Mouse (Mus musculus): Measurements from ENCODE around the gene Bcl11b.

Bcl11b gene

DNA sequence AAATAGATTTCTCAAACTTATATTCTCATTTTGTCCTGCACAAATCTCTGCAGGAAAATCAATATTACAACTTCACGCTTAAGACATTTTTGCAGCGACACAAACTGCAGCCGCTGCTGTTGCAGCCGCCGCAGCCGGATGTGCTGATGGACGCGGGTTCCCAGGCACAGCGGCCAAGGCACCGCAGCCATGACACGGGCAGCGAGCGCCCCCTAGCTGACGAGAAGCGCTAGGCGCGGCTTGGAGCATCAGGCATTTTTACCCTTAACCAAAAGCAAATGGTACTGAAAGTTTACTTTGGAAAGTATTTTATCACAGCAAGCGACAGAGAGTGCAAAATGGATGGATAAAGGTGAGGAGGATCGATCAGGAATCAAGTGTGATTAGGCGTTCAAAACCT is 4.7 kb downstream of the Bcl11b start:
- peak; percentile 79 for DNase-seq (ENCODE audit: low spot score)

DNA sequence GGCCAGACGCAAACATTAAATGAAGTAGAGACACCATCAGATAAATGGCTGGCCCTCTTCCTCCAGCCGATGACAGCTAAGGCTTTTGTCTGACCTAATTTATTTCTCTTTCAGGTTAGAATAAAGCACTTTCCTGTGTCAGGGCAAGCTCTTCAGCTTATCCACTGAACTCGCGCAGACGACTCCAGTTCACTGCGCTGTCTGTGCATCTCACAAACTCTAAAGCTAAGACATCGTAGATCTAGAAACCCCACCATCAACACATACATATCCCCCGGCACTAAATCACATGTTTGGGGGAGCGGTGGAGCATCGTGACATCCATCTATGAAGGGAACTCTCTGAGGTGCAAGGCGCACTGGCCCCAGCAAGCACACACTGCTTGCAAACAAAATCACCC is 5.5 kb downstream of the Bcl11b start:
- no peak for DNase-seq (ENCODE audit: low spot score)

DNA sequence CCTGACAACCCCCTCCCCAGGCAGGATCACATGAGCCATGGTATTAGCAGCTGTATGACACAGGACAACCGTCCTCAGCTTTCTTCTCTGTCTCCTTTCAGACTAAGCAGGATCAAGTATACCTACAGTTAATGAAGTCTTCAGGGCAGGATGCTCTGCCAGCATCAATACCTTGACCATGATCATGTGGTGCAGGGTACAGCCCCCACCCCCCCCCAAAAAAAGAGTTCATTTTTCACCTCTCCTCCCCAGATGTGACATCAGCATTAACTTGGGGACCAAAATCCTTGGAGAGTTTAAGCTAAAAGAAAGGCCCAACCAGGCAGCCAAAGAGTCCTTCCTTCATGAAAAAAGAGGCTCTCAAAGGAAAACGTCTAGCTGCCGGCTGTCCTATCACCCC is 6.2 kb downstream of the Bcl11b start:
- DNase-seq (ENCODE audit: low spot score) = no peak

DNA sequence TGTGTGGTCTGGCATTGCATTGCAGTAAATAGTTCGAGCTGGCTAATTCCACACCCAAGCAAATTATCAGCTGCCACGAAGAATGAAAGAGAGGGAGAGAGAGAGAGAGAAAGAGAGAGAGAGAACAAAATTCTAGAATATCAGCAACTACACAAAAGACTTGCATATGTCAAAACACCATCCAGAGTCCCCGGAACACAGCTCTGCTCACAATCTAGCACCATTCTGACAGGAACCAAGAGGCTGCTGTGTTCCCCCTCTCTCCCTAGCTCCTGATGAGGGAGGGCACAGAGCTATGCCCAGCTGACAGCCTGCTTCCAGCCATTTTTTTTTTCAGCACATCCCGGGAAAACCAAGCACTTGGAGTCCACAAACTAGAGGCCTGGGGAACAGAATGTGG is 6.6 kb downstream of the Bcl11b start:
- no peak for DNase-seq (ENCODE audit: low spot score)

DNA sequence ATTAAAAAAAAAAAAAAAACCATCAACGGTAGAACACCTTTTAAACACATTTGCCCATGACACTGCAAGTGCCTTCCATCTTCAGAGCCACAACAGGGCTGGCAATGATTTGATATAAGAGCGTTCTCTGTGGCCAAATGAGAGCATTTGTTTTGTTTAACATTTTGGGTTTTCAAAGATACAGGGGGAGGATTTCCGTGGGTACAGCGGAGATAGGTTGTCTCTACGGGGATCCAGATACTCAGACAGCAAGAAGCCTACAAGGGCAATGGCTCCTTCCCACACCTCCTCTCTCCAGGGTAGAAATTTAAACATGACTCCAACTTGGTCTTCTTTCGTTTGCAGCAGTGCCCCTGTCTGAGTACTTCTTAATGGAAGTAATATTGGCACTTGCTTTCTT is 7.2 kb downstream of the Bcl11b start:
- DNase-seq (ENCODE audit: low spot score) = no peak

DNA sequence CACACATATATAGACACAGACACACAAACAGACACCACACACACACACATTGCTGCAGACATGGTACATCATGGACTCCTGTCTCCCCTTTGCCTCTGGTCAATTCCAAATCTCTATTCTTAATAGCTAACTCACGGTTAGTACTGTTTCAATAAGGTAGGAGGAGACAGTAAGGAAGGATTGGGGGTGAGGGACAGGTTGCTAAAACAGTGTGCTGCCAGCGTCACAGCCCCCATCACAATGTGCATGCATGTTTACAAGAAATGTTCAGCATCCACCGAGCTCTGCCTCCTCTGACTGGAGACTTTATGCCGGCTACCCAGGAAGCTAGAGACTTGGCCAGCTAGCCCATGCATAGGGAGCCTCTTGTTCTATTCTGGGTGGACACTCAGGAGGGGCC is 9.0 kb downstream of the Bcl11b start:
- DNase-seq (ENCODE audit: low spot score) = no peak

DNA sequence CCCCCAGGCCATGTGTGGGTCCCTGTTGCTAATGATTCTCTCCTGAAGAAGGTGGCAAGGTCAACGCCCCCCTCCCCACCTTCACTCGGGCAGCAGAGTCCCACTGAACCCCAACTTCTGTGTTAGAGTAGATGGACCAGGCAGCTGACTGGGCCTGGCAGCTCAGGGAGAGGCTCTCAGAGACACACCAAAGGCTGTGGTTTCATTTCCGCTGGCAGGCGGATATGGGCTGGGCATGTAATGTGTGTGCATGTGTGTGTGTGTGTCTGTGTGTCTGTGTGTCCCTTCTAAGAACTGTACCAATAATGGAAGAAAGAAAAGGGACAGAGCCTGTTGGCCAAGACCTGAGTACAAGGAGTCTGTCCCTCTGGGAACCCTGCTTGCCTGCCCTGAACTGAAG is 10.4 kb downstream of the Bcl11b start:
- DNase-seq (ENCODE audit: low spot score) = no peak

DNA sequence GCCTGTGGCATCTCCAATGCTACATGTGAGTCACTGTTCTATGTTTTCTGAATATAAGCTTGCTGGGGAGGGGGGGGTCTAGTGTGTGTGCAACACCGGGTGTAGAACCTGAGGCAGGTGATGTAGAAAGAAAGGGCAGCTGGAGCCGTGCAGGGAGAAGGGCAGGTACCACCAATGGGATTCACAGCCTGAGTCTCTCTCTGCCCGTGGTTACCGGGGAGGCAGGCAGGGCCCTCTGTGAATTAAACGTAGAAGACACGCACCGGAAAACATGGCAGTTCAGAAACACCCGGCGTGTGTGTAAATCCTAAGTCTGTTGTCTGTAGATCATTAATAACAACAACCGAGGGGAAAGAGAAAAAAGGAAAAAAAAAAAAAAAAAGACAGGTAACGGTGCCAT is 12.2 kb downstream of the Bcl11b start:
- DNase-seq (ENCODE audit: low spot score) = no peak

DNA sequence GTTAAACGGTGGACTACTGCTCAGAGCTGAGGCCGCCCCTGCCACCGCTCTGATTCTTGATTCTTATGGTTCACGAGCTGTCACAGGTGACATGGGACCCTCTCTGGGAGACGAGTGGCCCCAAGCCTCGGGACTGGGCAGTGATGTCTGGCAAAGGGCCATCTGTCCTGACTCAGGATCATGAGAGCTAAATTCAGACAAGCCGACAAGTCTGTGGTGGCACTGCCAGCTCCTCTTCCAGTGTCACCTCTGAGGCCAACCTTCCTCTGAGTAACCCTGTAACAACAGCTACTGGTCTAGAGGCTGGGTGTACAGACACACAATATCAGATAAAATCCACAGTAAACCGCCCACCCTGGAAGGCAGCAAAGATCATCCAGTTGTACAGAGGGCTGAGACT is 20.2 kb downstream of the Bcl11b start:
- DNase-seq (ENCODE audit: low spot score) = no peak

DNA sequence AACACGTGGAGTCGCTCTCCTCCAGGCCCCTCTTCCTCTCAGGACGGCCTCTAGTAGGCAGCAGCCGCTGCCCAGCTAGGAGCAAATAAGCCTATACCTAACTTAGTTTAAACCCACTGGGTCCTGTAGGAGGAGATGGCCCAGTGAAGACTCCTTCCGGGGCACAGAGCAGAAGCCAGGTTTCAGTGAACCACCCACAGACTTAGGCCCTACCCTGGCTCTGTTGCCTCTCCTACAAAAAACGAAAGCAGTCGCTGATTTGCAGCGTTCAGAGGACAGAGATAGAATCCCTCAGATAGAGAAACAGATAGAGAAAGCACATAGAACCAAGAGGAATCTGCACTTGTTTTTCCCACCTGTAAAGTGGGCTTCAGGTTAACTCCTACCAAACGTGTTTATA is 21.1 kb downstream of the Bcl11b start:
- no peak for DNase-seq (ENCODE audit: low spot score)

DNA sequence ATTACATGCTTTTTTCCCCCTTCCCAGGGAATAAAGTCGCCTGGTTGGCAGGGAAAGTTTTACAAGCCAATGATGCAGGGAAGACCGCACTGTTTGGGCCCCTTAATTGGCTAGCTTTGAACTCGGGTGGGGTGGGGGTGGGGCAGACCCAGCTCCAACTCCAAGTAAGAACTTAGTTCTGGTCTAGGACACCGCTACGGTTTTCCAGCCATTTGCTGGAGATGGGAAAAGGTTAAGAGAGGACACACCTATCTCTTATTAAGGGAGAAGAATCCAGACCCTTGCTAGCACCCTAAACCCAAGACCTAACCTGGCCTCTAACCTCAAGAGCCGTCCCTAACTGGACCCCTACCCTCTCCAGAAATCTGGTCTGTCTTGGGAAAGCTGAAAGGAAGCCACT is 22.2 kb downstream of the Bcl11b start:
- no peak for DNase-seq (ENCODE audit: low spot score)

DNA sequence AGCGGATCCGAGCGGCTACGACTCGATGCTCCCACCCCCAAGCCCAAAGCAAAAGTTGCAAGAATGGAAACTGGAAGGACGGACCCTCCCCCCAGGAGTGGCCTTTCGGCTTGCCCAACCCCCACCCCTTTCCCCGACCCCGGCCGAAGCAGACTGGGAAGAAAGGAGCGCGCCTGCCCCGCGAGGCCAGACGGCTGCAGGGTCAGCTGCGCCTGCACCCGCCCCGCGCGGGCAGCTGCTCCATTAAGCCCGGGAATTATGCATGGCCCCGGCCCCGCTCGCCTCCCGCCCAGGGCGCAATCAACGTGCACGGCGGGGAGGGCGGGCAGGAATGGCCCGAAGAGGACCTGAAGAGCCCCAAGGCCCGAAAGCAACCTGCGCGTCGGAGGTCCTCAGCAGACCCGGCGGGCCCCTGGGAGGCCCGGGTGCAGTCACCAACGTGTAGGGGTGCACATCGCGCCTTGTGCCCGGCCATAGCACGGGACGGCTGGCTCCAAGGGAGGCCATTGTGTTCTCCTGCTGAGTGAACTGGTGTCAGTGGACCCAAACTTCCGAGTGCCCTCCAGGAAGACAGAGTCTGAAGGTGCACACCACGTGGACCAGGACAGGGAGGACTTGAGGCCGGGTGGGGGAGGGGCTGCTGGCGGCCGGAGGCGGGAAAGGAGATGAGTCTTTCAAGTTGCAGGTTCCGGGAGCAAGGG is 23.0 kb downstream of the Bcl11b start:
- peak; percentile 59 for DNase-seq (ENCODE audit: low spot score)

DNA sequence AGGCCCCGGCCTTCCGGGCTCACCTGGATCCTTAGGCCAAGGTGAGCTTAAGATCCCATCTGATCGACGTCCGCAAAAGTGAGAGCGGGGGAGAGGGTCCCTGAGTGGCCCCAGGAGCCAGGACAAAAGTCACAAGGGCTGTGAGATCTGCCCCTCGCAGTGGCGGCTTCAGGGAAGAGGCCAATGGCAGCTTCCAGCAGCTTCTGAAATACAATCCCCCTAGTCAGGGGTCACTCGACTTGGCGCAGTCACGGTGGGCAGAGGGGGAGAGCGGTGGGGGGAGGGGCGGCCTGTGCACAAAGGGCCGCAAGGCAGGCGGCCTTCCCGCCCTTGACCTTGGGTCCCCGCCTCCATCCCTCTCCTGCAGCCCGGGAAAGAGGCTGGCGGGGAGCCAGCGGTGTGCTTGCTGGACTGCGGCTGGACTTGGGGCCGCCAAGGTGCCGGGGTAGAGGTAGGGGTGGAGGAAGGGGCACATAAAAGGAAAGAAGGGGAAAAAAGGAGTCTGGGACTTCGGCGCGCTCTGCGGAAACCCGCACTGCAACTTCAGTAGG is 23.6 kb downstream of the Bcl11b start:
- DNase-seq (ENCODE audit: low spot score) = no peak

DNA sequence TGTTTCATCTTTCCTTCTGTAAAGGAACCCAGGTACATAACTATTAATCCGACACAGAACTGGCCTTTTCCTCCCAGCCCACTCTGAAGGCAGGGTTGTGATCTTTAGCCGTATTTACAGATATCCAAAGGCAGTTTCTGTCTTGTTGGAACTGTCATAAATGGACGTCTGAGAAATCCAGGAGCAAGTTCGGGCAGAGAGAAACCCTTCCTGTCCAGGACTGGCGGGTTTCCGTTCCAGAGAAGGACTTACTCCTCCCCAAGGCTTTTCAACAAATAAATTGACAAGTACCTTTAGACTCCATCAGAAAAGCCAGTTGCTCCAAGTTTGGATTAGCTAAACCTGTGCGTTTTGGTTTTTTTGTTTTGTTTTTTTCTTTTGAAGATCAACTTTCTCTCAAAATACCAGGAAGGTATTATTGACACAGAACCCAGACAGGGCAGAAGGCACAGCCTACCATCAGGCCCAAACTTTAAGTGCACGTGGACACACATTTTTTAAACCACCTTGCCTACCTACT is 24.6 kb downstream of the Bcl11b start:
- no peak for DNase-seq (ENCODE audit: low spot score)

DNA sequence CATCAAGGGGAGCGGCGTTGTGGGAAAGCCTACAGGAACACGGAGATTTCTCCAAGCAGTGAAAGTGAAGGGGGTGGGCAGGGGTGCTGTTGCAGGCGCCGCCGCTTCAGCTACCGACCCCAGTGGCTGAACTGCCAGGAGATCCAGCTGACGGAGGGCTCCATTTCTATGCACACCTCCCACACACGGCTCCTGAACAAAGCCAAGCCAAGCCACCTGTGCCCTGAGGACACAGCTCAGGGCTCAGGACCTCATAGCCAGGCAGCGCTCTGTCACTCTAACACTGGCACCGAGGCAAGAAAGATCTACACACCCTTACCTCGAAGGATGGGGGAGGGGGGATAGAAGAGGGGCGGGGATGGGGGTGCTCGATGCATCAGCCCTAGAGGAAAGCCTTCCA is 25.3 kb downstream of the Bcl11b start:
- no peak for DNase-seq (ENCODE audit: low spot score)

DNA sequence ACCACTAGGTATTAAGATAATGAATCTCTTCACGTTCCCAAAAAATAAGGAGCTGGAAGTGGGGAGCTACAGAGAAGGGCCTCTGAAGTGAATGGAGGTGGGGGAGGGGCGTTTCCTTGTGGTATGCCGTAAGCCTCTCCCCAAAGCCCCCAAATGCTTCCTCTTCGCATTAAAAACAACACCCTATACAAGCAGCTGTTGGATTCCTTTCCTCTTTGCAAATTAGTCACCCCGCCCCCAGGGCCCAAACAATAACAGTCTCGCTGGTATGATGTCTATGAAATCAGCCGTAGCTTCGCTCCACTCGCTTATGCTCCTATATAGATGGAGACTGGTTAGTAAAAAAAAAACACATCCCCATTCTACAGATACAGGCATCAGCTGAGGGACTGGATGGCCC is 25.9 kb downstream of the Bcl11b start:
- no peak for DNase-seq (ENCODE audit: low spot score)

DNA sequence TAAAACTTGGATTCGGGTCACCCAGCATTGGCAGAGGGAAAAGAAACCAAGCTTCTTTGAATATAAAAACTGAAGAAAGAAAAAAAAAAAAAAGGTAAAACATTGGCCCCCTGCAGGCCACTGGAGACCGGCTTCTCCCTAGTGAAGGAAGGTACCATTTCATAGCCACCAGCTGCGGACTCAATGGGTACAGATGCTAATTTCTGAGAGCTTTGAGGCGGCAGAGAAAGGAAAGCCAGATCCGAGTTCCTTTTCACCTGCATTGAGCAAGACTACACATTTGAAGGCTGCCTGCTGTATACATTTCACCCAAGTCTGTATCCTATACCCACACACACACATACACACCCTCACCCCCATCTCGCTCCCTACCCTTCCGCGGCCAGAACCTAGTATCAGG is 26.3 kb downstream of the Bcl11b start:
- DNase-seq (ENCODE audit: low spot score) = no peak

DNA sequence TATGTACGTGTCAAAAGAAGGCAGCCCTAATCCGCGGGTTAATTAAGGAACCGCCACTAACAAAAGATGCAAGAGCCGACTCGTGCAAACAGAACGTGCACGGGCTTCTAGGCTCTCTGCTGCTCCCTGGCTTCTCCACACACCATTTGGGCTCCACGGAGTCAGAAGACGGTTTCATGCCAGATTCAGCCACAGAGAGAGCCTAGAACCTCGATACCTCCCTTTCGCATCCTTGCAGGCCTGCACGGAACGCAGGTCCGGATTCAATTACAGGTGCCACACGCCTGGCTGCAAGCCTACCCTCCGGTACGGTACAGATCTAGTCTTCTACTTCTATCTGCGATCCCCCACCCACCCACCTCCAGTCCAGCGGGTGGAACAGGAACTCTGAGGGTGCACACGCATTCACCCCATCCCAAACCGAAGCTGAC is 26.8 kb downstream of the Bcl11b start:
- no peak for DNase-seq (ENCODE audit: low spot score)

DNA sequence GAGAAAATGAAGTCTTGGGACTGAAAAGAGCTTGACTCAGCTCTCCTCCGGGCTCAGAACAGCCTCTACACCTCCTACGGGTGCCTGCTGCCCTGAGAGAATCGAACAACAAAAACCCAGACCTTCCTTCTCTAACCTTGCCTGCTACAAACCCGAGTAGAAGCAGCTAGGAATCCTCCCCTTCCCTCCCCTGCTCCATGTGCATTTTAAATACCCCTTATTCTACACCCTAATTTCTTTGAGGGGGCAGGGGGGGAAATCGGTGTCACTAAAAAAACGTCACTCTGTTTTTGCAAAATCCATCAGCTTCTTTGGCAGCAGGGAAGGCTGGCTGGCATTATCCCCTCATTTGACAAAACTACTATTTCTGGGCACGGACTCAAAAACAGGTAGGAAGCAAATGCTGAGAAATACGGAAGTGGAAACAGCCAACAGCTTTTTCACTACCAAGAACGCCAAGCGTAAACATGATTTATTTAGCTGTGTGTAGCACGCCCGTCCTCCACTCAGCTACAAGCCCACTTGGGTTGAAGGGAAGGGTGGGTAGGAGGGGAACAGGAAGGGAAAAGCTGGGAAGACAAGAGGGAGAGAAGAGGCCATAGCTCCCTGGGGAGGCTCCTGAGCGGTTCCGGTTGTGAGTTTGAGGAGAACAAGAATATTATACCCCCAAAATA is 27.4 kb downstream of the Bcl11b start:
- no peak for DNase-seq (ENCODE audit: low spot score)

DNA sequence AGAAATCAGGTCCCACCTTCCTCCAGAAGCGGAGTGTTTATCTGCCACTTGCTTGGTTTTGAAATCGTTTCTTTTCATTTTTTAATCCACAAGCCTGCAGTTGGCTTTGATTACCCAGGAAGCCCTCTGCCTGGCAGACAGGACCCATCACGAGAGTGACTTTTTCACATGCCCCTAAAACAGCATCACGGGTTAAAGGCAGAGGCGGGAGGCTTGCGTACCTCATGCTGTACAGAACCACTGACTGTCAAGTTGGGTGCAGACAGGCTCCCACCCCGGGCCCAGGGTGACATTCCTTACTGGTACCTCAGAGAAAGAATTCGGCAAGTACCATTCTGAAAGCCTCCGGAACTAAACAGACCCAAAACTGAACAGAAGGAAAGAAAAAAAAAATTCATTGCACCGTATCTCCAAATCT is 27.9 kb downstream of the Bcl11b start:
- no peak for DNase-seq (ENCODE audit: low spot score)

DNA sequence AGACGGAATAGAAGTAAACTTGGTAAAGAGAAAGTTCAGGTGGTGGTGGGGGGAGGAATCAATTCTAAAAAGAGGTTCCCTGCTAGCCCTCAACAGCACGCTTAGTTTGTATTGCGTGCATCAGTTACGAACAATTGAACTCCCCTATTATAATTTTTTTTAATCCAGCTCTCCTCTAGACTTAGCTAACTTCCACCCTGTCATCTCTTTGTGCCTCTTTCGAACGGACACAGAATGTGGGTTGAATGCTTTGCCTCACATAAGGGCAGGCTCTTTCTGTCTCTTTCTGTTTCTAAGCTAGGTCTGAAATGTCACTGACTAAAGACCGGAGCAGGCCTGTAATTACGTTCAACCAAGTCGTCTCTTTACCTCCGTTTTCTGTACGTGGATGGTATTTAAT is 28.9 kb downstream of the Bcl11b start:
- DNase-seq (ENCODE audit: low spot score) = no peak

DNA sequence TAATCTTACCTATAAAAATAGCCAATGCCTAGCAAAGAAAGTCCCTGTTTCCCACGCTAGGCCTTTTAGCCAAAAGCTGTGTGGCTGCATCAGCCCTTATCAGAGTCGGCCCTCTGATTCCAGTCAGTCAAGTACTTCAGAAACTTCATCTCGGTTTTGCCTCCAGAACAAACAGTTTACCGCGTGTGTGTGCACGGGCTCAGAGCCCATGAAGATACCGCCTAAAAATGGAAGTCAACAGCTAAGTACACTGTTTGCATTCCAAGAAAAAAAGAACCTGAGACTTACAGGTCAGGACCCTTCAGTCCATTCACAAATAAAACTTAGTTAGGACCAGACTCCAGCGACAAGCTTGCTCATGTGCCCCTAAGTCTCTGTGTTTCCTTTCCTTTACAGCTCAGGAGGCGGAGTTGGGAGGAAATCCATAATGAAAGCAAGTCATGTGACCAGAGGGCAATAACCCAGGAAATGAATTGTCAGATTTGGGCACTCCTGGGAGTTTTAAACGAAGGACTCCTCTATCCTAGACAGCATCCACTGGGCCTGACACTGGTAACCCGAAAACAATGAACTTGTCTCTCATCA is 29.8 kb downstream of the Bcl11b start:
- DNase-seq (ENCODE audit: low spot score) = no peak

DNA sequence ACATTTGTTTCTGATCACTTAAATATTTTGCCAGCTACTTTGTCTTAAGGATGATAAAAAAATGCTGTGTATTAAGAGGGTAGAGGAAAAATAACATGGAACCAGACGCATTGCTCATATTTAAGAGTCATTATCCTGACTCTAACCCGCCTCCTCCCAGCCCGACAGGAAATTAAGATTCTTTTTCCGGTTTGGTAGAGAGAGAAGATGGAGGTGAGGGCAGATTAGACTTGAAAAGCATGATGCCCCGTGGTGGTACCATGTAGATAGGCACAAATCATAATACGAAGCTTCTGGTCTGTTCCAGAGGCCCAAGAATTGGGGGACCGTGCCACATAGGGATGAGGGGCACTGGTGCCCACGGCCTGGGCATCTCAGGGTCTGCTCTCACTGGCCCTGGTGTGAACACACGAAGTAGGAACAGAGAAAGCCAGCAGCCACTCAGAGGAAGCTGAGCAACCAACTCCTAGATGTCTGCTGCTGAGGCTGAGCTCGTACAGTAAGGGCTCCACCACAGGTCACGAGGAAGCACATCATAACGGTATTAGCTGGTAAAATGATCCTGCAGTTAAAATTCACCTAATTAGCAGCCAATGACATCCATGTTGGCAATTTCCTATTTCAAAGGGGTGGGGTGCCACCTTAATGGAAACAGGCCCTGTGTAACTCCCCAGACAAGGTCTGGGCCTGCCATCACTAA is 32.2 kb downstream of the Bcl11b start:
- DNase-seq (ENCODE audit: low spot score) = no peak

Measured in testis, postnatal 14 days (tissue).